Mouse (Mus musculus) liver, embryonic 11.5 days (tissue): ENCODE data around the gene Phox2b. TPM values are rescaled to one million over a fixed set of nuclear protein-coding genes. Genes with fewer than 3 reads are reported as not detected.
A peak's percentile ranks its signal among the peaks of the same experiment; 100 is the strongest.

Experiments
- ATAC-seq: fragments of 200-750 bp; cut with Nextera tagmentation; replicated peaks from 2 replicates; pipeline ENCODE4 v1.8.0; 2017; ENCODE audit warnings: moderate number of reproducible peaks, mild to moderate bottlenecking, moderate TSS enrichment, moderate library complexity; ENCODE audit not compliant: low FRiP score
- DNase-seq: peaks from one replicate; pipeline ENCODE4 v3.0.0-alpha.2; 2017; ENCODE audit warnings: low spot score
- H3K27ac ChIP-seq: fragments of 300-500 bp; sonication (generic); 2 replicates; pipeline ENCODE4 v1.5.1; 2014; ENCODE audit warnings: mild to moderate bottlenecking, low read depth, low read length, control low read depth
- H3K27me3 ChIP-seq: fragments of 300-500 bp; sonication (generic); replicated peaks from 2 replicates; pipeline ENCODE4 v1.6.1; 2014; ENCODE audit warnings: low read length, mixed read lengths; ENCODE audit not compliant: control insufficient read depth, insufficient read depth
- H3K36me3 ChIP-seq: fragments of 300-500 bp; sonication (generic); 2 replicates; pipeline ENCODE4 v1.6.1; 2014; ENCODE audit warnings: mild to moderate bottlenecking, low read length, moderate library complexity, mixed read lengths; ENCODE audit not compliant: control insufficient read depth, insufficient read depth
- H3K4me1 ChIP-seq: fragments of 300-500 bp; sonication (generic); replicated peaks from 2 replicates; pipeline ENCODE4 v1.6.1; 2014; ENCODE audit warnings: low read length, mixed read lengths; ENCODE audit not compliant: control insufficient read depth, insufficient read depth
- H3K4me2 ChIP-seq: fragments of 300-500 bp; sonication (generic); 2 replicates; pipeline ENCODE4 v1.6.1; 2014; ENCODE audit warnings: mild to moderate bottlenecking, control low read depth, moderate library complexity
- H3K4me3 ChIP-seq: fragments of 300-500 bp; sonication (generic); 2 replicates; pipeline ENCODE4 v1.5.1; 2014; ENCODE audit warnings: low read depth, low read length, control low read depth
- H3K9ac ChIP-seq: fragments of 300-500 bp; sonication (generic); 2 replicates; pipeline ENCODE4 v1.6.1; 2014; ENCODE audit warnings: low read depth, low read length, control low read depth
- H3K9me3 ChIP-seq: fragments of 300-500 bp; sonication (generic); 2 replicates; pipeline ENCODE4 v1.6.1; 2016; ENCODE audit warnings: low read length, inconsistent platforms, mixed read lengths; ENCODE audit not compliant: control insufficient read depth
- WGBS: fragments of 180-500 bp; shearing (Covaris S2); extraction: QIAGEN DNeasy Blood & Tissue Kit; methylation state at CpG from one replicate; pipeline ENCODE4 v1.1.7; 2014; 5-methylcytosine and 5-hydroxymethylcytosine counted together
- polyA plus RNA-seq: library from polyadenylated mRNA; unstranded; fragments of >200 nt; fragmentation: Nextera tagmentation; extraction: Ambion mirVana; gene quantifications from 2 replicates; pipeline ENCODE4 v1.2.1, GENCODE M21; 2014

Phox2b gene
- polyA plus RNA-seq, 1 experiment from 2014 or later = 0.70 TPM

DNA sequence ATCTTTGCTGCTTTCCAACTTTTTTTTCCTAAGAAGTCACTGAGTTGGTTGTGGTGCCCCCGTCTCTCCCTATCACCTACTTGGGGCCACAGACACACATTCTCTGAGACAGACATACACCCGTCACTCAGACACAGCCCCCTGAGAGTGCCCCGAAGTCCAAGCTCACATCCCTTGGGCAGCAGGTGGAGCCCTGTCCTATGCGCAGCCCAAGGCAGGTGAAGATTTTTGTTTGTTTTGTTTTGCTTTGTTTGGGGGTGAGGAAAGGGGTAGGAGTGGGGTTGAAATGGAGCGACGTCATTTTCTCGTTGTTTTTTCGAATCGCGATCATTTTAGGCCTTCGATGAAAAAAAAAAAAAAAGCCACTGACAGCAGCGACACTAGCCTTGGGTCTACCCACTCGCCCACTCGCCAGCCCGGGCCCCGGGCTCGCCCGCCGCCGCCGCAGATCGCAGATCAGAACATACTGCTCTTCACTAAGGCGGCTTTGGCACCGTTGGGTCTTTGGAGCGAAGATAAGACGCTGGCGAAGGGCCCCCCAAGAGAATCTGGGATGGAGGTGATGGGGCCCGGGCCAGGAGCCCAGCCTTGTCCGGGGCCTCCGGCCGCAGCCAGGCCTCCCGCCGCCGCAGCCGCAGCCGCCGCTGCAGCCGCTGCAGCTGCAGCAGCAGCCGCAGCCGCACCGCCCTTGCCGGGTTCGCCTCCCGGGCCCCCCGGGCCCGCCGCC, 3.3 kb downstream of the Phox2b start:
- WGBS = under 1% methylated on average over 39 of the region's 47 CpGs
- ATAC-seq (no peak), DNase-seq (peak; percentile 32)
- H3K4me1 ChIP-seq = no peaks in the 10 kb centered on the region; the same call in 1 of the 2 replicates
- no peak overlapping the region for H3K9ac ChIP-seq
- no peaks in the 10 kb centered on the region for H3K9me3 ChIP-seq
- peak overlapping the region; percentile 57 for H3K4me2 ChIP-seq
- H3K4me3 ChIP-seq = peak overlapping the region; percentile 41
- H3K36me3 ChIP-seq = no peaks in the 10 kb centered on the region
- no peak overlapping the region for H3K27ac ChIP-seq
- H3K27me3 ChIP-seq = peaks cover 96% of the 10 kb centered on the region

DNA sequence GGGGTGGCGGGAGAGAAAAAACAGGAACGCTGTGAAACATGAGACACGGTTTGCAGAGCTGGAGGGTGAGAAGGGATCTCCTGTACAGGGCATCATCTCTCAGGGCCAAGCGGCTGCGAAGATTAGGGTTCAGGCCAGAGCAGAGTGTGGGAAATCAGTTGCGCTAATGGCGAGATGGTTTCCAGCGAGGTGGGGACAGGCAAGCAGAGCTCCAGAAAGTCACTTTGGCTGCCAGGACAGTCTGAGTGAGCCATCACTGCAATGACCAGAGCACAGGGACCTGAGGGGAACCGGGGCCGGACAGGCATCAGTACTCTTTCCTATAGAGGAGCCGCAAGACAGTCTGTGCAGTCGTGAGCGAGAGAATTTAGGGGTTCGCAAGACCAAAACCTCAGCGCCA, 3.9 kb downstream of the Phox2b start:
- 3% methylated on average over 15 of the region's 15 CpGs for WGBS
- H3K4me3 ChIP-seq = no peak overlapping the region

DNA sequence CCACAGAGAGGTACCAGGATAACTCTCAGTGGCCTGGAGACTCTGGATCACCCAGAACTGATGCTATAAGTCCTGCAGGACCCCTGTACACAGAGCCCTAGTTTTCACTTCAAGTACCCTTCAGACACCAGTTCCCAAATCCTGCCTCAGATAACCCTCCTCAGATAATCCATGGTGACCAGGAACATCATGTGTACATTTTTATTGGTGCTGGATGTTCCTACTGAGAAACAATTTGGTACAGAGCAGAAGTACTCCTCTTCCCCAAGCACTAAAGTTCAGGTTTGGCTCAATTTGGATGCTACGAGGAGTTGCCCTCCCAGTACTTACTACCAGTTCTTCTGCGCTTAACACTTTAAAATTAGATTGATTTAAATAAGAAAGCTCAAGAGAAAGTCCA, 5.1 kb downstream of the Phox2b start:
- H3K4me3 ChIP-seq = no peak overlapping the region
- ATAC-seq = no peak
- 18% methylated on average over 2 of the region's 2 CpGs for WGBS

More for the DNA sequence above, 3.9 kb downstream of the Phox2b start:
- no peaks in the 10 kb centered on the region for H3K36me3 ChIP-seq
- H3K27me3 ChIP-seq = peaks cover 96% of the 10 kb centered on the region
- no peak overlapping the region for H3K4me2 ChIP-seq
- no peak overlapping the region for H3K27ac ChIP-seq
- H3K9me3 ChIP-seq = no peaks in the 10 kb centered on the region
- ATAC-seq (no peak), DNase-seq (peak; percentile 41)
- H3K4me1 ChIP-seq = no peaks in the 10 kb centered on the region; the same call in 1 of the 2 replicates
- H3K9ac ChIP-seq = no peak overlapping the region

DNA sequence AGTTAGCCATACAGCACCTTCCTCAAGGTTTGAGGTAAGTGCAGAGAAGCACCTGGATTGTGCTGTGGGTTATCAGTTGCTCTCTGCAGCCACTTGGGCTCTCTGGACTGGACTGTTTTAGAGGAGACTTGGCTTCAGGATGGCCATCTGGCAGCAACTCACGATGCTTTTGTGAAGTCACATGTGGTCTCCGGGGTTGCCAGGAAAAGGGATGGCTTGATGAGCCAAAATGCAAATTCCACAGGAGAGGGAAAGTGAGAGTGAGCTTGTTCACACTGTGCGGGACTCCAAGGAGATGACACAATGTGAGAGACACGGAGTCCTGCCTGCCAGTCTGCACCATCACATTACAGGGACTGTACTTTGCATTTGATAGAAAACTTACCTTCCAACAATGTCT, 7.3 kb downstream of the Phox2b start:
- 20% methylated on average over 4 of the region's 4 CpGs for WGBS
- Histone ChIP-seq H3K9me3 (no peaks in the 10 kb centered on the region), H3K4me1 (no peaks in the 10 kb centered on the region; the same call in 1 of the 2 replicates), H3K27ac (no peak overlapping the region), H3K9ac (no peak overlapping the region), H3K27me3 (peaks cover 64% of the 10 kb centered on the region), H3K4me2 (no peak overlapping the region), H3K4me3 (no peak overlapping the region), H3K36me3 (no peaks in the 10 kb centered on the region)
- ATAC-seq (no peak), DNase-seq (no peak)

More for the DNA sequence above, 5.1 kb downstream of the Phox2b start:
- H3K4me2 ChIP-seq = no peak overlapping the region
- H3K4me1 ChIP-seq = no peaks in the 10 kb centered on the region; the same call in 1 of the 2 replicates
- no peak overlapping the region for H3K9ac ChIP-seq
- H3K9me3 ChIP-seq = no peaks in the 10 kb centered on the region
- DNase-seq = no peak
- no peak overlapping the region for H3K27ac ChIP-seq
- H3K27me3 ChIP-seq = peaks cover 86% of the 10 kb centered on the region
- no peaks in the 10 kb centered on the region for H3K36me3 ChIP-seq

DNA sequence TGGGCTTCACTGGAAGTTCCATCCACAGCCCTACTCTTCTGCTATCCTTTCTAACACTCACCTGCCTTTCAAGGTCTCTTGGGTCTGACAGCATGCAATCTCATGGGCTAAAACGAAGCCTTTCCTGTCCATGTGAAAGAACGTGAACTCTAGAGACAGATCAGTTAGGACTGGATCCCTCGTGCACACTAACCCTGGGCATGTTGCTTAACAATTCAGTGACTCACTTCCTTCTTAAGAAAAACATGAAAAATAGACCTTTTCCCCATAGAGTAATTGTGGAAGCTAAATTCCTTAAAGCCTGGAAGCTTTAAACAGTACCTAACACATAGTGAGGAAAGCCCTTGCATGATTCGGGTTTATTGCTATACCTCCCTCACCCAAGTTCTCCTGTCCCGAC, 8.2 kb downstream of the Phox2b start:
- Histone ChIP-seq H3K36me3 (no peaks in the 10 kb centered on the region), H3K4me3 (no peak overlapping the region), H3K27me3 (peaks cover 55% of the 10 kb centered on the region), H3K9ac (no peak overlapping the region), H3K4me2 (no peak overlapping the region), H3K27ac (no peak overlapping the region), H3K9me3 (no peaks in the 10 kb centered on the region), H3K4me1 (no peaks in the 10 kb centered on the region)
- ATAC-seq = no peak
- DNase-seq = no peak
- whole genome bisulfite sequencing = 63% methylated on average over 5 of the region's 5 CpGs

DNA sequence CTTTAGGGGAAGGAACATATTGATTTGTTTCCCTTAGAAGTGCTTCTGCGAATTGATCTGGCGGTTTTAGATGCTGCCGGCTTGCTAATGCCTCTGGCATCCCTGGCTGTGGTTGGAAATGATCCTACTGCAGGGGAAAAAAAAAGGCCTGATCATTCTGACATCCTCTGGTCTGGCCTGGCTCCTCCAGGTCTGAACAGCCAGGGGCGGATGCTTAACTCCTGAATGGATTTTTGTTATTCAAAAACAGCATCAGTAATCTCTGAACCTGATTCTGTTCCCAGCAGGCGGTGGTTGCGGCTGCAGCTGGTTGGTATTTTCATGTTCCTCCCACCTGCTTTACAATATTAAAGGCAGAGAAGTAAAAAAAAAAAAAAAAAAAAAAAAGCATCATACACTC, 16.0 kb downstream of the Phox2b start:
- ATAC-seq (no peak), DNase-seq (no peak)
- H3K36me3 ChIP-seq = no peaks in the 10 kb centered on the region
- no peak overlapping the region for H3K27ac ChIP-seq
- H3K9ac ChIP-seq = no peak overlapping the region
- H3K4me2 ChIP-seq = no peak overlapping the region
- H3K4me3 ChIP-seq = no peak overlapping the region
- H3K4me1 ChIP-seq = no peaks in the 10 kb centered on the region
- H3K27me3 ChIP-seq = no peaks in the 10 kb centered on the region
- WGBS = 31% methylated on average over 6 of the region's 6 CpGs
- 0 out of 2 replicates have a peak, but pooled peaks cover 3% of the 10 kb centered on the region for H3K9me3 ChIP-seq

DNA sequence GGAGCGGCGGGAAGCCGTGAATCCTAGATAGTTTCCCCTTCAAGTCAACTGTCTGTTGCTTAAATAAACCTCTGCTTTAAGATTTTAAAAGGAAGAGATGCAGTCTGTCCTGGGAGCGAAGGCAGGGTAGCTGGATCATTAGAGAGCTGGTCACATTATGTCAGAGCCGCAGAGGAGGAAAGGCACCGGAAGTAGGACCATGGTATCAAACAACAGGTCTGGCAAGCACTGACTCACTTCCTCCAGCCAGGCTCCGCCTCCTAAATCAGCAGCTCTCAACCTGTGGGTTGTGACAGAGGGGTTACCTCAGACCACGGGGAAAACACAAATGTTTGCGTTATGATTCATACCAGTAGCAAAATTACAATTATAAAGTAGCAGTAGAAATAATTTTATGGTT, 35.5 kb downstream of the Phox2b start:
- no peak overlapping the region for H3K4me2 ChIP-seq
- H3K36me3 ChIP-seq = no peaks in the 10 kb centered on the region
- no peaks in the 10 kb centered on the region for H3K27me3 ChIP-seq
- no peak for DNase-seq
- WGBS = 68% methylated on average over 9 of the region's 9 CpGs
- no peaks in the 10 kb centered on the region for H3K4me1 ChIP-seq
- no peaks in the 10 kb centered on the region for H3K9me3 ChIP-seq
- no peak overlapping the region for H3K4me3 ChIP-seq
- no peak overlapping the region for H3K27ac ChIP-seq
- no peak overlapping the region for H3K9ac ChIP-seq
- no peak for ATAC-seq

DNA sequence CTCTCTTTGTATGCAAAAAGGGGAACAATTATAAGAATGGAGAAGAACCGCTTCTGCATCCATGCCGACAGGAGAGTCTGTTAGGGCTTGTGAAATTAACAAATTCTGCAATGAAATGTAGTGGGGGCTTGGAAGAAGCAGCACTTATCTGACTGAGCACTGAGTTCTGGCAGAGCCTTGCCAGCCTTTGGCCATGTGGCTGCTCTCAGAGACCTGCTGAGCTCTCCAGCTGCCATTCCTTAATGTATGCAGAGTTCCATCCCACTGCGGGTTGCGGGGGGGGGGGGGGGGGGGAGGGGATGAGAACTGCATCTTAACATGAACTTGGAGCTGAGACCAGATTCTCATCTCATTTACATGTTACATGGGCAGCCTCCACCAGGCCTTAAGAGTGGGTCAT, 38.6 kb downstream of the Phox2b start:
- H3K9ac ChIP-seq = no peak overlapping the region

DNA sequence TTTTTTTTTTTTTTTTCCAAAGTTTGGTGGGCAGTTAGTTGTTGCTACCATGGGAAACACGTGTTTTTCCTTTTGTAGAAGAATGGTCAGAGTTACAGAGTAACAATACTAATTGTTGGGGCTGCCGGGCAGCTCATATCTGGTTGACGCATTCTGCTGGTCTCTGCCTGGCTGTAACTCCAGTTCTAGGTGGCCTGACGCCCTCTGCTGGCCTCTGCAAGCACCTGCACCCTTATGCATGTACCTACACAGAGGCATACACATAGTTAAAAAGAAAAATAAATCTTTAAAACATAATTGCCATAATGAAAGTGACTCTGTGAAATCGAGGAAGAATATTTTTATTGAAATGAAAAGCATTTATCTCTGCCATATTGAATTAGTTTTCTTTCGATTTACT, 41.3 kb downstream of the Phox2b start:
- Histone ChIP-seq H3K4me2 (no peak overlapping the region), H3K9me3 (no peaks in the 10 kb centered on the region), H3K9ac (no peak overlapping the region), H3K27ac (no peak overlapping the region), H3K36me3 (no peaks in the 10 kb centered on the region), H3K4me3 (no peak overlapping the region), H3K27me3 (no peaks in the 10 kb centered on the region), H3K4me1 (no peaks in the 10 kb centered on the region)
- 77% methylated on average over 6 of the region's 6 CpGs for WGBS
- ATAC-seq (no peak), DNase-seq (no peak)

More for the DNA sequence above, 38.6 kb downstream of the Phox2b start:
- DNase-seq (no peak), ATAC-seq (no peak)
- Histone ChIP-seq H3K27ac (no peak overlapping the region), H3K36me3 (no peaks in the 10 kb centered on the region), H3K27me3 (no peaks in the 10 kb centered on the region), H3K9me3 (no peaks in the 10 kb centered on the region), H3K4me2 (no peak overlapping the region), H3K4me1 (no peaks in the 10 kb centered on the region), H3K4me3 (no peak overlapping the region)
- WGBS = 42% methylated on average over 3 of the region's 4 CpGs
